Mouse (Mus musculus) hindbrain, embryonic 14.5 days (tissue): ENCODE measurements around the gene Gm43951. TPM values are rescaled to one million over a fixed set of nuclear protein-coding genes. Genes with fewer than 3 reads are reported as not detected.
"Not testable (repeated sequence)": the region's sequence is repeated elsewhere in the genome, so short reads cannot be mapped to it uniquely, and the experiment has no call there.

ENCODE experiments used
- ATAC-seq: fragments of 200-750 bp; cut with Nextera tagmentation; 2 replicates; pipeline ENCODE4 v1.8.0; 2017; ENCODE audit warnings: moderate number of reproducible peaks, mild to moderate bottlenecking, moderate TSS enrichment, moderate library complexity; ENCODE audit not compliant: low FRiP score
- DNase-seq: peaks from one replicate; pipeline ENCODE4 v3.0.0-alpha.2; 2015; ENCODE audit warnings: low spot score
- H3K27ac ChIP-seq: fragments of 300-500 bp; sonication (generic); 2 replicates; pipeline ENCODE4 v1.5.1; 2014; ENCODE audit warnings: mild to moderate bottlenecking, moderate library complexity
- H3K27me3 ChIP-seq: fragments of 300-500 bp; sonication (generic); 2 replicates; pipeline ENCODE4 v1.6.1; 2014; ENCODE audit warnings: mild to moderate bottlenecking, low read length, mixed read lengths; ENCODE audit not compliant: control insufficient read depth, insufficient read depth
- H3K36me3 ChIP-seq: fragments of 300-500 bp; sonication (generic); replicated peaks from 2 replicates; pipeline ENCODE4 v1.6.1; 2014; ENCODE audit not compliant: control insufficient read depth, insufficient read depth
- H3K4me1 ChIP-seq: fragments of 300-500 bp; sonication (generic); replicated peaks from 2 replicates; pipeline ENCODE4 v1.6.1; 2014; ENCODE audit warnings: antibody characterized with exemption, low read length, mixed read lengths; ENCODE audit not compliant: control insufficient read depth, insufficient read depth
- H3K4me2 ChIP-seq: fragments of 300-500 bp; sonication (generic); replicated peaks from 2 replicates; pipeline ENCODE4 v1.6.1; 2014; ENCODE audit warnings: mild to moderate bottlenecking, moderate library complexity
- H3K4me3 ChIP-seq: fragments of 300-500 bp; sonication (generic); replicated peaks from 2 replicates; pipeline ENCODE4 v1.5.1; 2014; ENCODE audit warnings: mild to moderate bottlenecking, low read length
- H3K9ac ChIP-seq: fragments of 300-500 bp; sonication (generic); 2 replicates; pipeline ENCODE4 v1.6.1; 2014
- H3K9me3 ChIP-seq: fragments of 300-500 bp; sonication (generic); 2 replicates; pipeline ENCODE4 v1.6.1; 2016; ENCODE audit warnings: low read length; ENCODE audit not compliant: control insufficient read depth
- WGBS: fragments of 180-500 bp; shearing (Covaris S2); extraction: QIAGEN DNeasy Blood & Tissue Kit; methylation state at CpG from one replicate; pipeline ENCODE4 v1.1.7; 2014; 5-methylcytosine and 5-hydroxymethylcytosine counted together
- polyA plus RNA-seq: library from polyadenylated mRNA; unstranded; fragments of >200 nt; fragmentation: Nextera tagmentation; extraction: Ambion mirVana; gene quantifications from 2 replicates; pipeline ENCODE4 v1.2.1, GENCODE M21; 2014

Gene Gm43951
- polyA plus RNA-seq, 1 experiment from 2014 or later = 0.25 TPM

GRCm38 (mm10) chr11:72176553-72176952 lies 30.1 kb downstream of the Gm43951 start:
- Histone ChIP-seq H3K4me3 (no peak overlapping the region), H3K27me3 (no peaks in the 10 kb centered on the region), H3K4me2 (no peak overlapping the region), H3K36me3 (peaks cover 87% of the 10 kb centered on the region), H3K9me3 (no peaks in the 10 kb centered on the region), H3K27ac (no peak overlapping the region), H3K9ac (no peak overlapping the region), H3K4me1 (no peaks in the 10 kb centered on the region)
- 30% methylated on average over 3 of the region's 3 CpGs for WGBS
- DNase-seq (no peak), ATAC-seq (no peak)

GRCm38 (mm10) chr11:72175966-72176365 lies 30.7 kb downstream of the Gm43951 start:
- WGBS = 81% methylated on average over 5 of the region's 5 CpGs
- Histone ChIP-seq H3K4me2 (no peak overlapping the region), H3K9me3 (no peaks in the 10 kb centered on the region), H3K9ac (no peak overlapping the region), H3K27ac (no peak overlapping the region), H3K4me3 (no peak overlapping the region), H3K36me3 (peaks cover 84% of the 10 kb centered on the region), H3K27me3 (no peaks in the 10 kb centered on the region), H3K4me1 (no peaks in the 10 kb centered on the region)
- no peak for DNase-seq
- ATAC-seq = no peak

GRCm38 (mm10) chr11:72174721-72175120 lies 31.9 kb downstream of the Gm43951 start:
- ATAC-seq (no peak), DNase-seq (no peak)
- Histone ChIP-seq H3K9me3 (no peaks in the 10 kb centered on the region), H3K4me3 (no peak overlapping the region), H3K9ac (no peak overlapping the region), H3K4me2 (no peak overlapping the region), H3K36me3 (peaks cover 90% of the 10 kb centered on the region), H3K27me3 (no peaks in the 10 kb centered on the region), H3K4me1 (no peaks in the 10 kb centered on the region), H3K27ac (no peak overlapping the region)
- 95% methylated on average over 6 of the region's 6 CpGs for WGBS

GRCm38 (mm10) chr11:72173506-72173905 lies 33.1 kb downstream of the Gm43951 start:
- WGBS = 79% methylated on average over 5 of the region's 5 CpGs

GRCm38 (mm10) chr11:72171906-72172305 lies 34.7 kb downstream of the Gm43951 start:
- WGBS = 82% methylated on average over 4 of the region's 4 CpGs
- not testable (repeated sequence) for H3K4me1 ChIP-seq, H3K4me2 ChIP-seq, H3K27ac ChIP-seq, H3K9ac ChIP-seq, H3K4me3 ChIP-seq, H3K27me3 ChIP-seq, H3K9me3 ChIP-seq, DNase-seq, ATAC-seq
- H3K36me3 ChIP-seq = peaks cover 90% of the 10 kb centered on the region

More at GRCm38 (mm10) chr11:72173506-72173905, 33.1 kb downstream of the Gm43951 start:
- H3K4me1 ChIP-seq = no peaks in the 10 kb centered on the region
- ATAC-seq (no peak), DNase-seq (no peak)
- H3K9me3 ChIP-seq = no peaks in the 10 kb centered on the region
- no peaks in the 10 kb centered on the region for H3K27me3 ChIP-seq
- H3K9ac ChIP-seq = no peak overlapping the region
- no peak overlapping the region for H3K4me3 ChIP-seq
- peaks cover 90% of the 10 kb centered on the region for H3K36me3 ChIP-seq
- no peak overlapping the region for H3K4me2 ChIP-seq
- no peak overlapping the region for H3K27ac ChIP-seq

GRCm38 (mm10) chr11:72169871-72170270 lies 36.8 kb downstream of the Gm43951 start:
- H3K27me3 ChIP-seq = no peaks in the 10 kb centered on the region
- DNase-seq = no peak
- ATAC-seq = no peak
- H3K27ac ChIP-seq = no peak overlapping the region
- WGBS = 88% methylated on average over 4 of the region's 4 CpGs
- no peak overlapping the region for H3K4me3 ChIP-seq
- peaks cover 90% of the 10 kb centered on the region for H3K36me3 ChIP-seq
- no peak overlapping the region for H3K4me2 ChIP-seq
- no peaks in the 10 kb centered on the region for H3K4me1 ChIP-seq
- H3K9me3 ChIP-seq = no peaks in the 10 kb centered on the region
- no peak overlapping the region for H3K9ac ChIP-seq

GRCm38 (mm10) chr11:72163198-72163597 lies 43.4 kb downstream of the Gm43951 start:
- ATAC-seq (no peak), DNase-seq (no peak)
- no peaks in the 10 kb centered on the region for H3K9me3 ChIP-seq
- H3K27ac ChIP-seq = no peak overlapping the region
- no peak overlapping the region for H3K4me3 ChIP-seq
- no peaks in the 10 kb centered on the region for H3K27me3 ChIP-seq
- no peak overlapping the region for H3K9ac ChIP-seq
- no peak overlapping the region for H3K4me2 ChIP-seq
- H3K36me3 ChIP-seq = peaks cover 84% of the 10 kb centered on the region
- 93% methylated on average over 2 of the region's 2 CpGs for WGBS
- no peaks in the 10 kb centered on the region for H3K4me1 ChIP-seq

GRCm38 (mm10) chr11:72156624-72157023 lies 50.0 kb downstream of the Gm43951 start:
- Histone ChIP-seq H3K9me3 (no peaks in the 10 kb centered on the region), H3K36me3 (peaks cover 73% of the 10 kb centered on the region), H3K27me3 (no peaks in the 10 kb centered on the region), H3K27ac (no peak overlapping the region), H3K4me2 (no peak overlapping the region), H3K9ac (no peak overlapping the region), H3K4me3 (no peak overlapping the region), H3K4me1 (peaks cover 4% of the 10 kb centered on the region; the same call in 1 of the 2 replicates)
- DNase-seq (no peak), ATAC-seq (no peak)
- WGBS = 63% methylated on average over 2 of the region's 2 CpGs

- Histone ChIP-seq H3K36me3 (peaks cover 73% of the 10 kb centered on the region), H3K9me3 (no peaks in the 10 kb centered on the region), H3K27me3 (no peaks in the 10 kb centered on the region), H3K4me3 (no peak overlapping the region), H3K9ac (no peak overlapping the region), H3K4me1 (peaks cover 4% of the 10 kb centered on the region; the same call in 1 of the 2 replicates), H3K4me2 (no peak overlapping the region), H3K27ac (0 out of 2 replicates have a peak overlapping the region, but pooled peaks have one; percentile 3)
- DNase-seq = no peak
- ATAC-seq = no peak
- WGBS = 74% methylated on average over 4 of the region's 4 CpGs
Measured at GRCm38 (mm10) chr11:72155981-72156428, 50.6 kb downstream of the Gm43951 start.
